Comparison of ENCODE assay signal across 11 mouse cellular contexts in the genomic region with DNA sequence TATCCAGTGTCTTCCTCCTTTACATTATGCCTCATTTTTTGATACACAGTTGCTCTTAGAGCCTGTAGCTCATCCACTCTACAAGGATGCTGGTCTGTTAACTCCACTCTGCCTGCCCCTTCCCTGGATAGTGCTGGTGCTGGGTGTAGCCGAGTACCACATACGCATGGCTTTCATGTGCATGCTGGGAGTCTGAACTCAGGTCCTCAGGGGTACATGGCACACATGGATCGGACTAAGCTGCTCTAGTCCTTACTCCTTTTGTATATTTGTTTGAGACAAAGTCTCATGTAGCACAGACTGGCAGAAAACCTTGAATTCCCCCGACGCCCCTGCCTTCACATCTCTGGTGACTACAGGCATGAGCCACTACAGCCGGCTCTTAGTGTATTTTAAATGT. TPM values are rescaled to one million over a fixed set of nuclear protein-coding genes. Genes with fewer than 3 reads are reported as not detected.
DNase-seq lines count a peak whose midpoint lies in the region; ATAC-seq and TF ChIP-seq lines count a peak whose summit lies in the region.
"Had no signal": no experiment of that assay in that cellular context is flagged by ENCODE, and none has a peak within 500 bp of the region (broad histone marks: within the 10 kb centered on the region; RNA-seq: fewer than 3 reads in every experiment).

No protein-coding gene starts in this region.

- WGBS in heart, embryonic 10.5 days: 75% methylated on average over 6 of the region's 6 CpGs
- 34% methylated on average over 6 of the region's 6 CpGs for WGBS in hindbrain, embryonic 16.5 days
- 27% methylated on average over 6 of the region's 6 CpGs for WGBS in midbrain, embryonic 16.5 days

- no peak for TF ChIP-seq CTCF in embryonic fibroblast, embryonic 13.5 days (IDR thresholded peaks at IDR 0.05; ENCODE audit: borderline replicate concordance, insufficient read depth, low read length)

- ATAC-seq in hindbrain, embryonic 16.5 days: 0 out of 2 replicates have a peak, but pooled peaks have one; percentile 3
- ATAC-seq in midbrain, embryonic 16.5 days: no peak

- peak overlapping the region; percentile 79 for H3K27ac ChIP-seq in heart, embryonic 10.5 days
- peak overlapping the region; percentile 93 for H3K27ac ChIP-seq in embryonic fibroblast, embryonic 13.5 days (ENCODE audit: insufficient read depth, low read length)
- peak overlapping the region; percentile 63 for H3K27ac ChIP-seq in hindbrain, embryonic 16.5 days (ENCODE audit: low read depth, low read length)
- H3K27ac ChIP-seq in midbrain, embryonic 16.5 days (ENCODE audit: low read length): peak overlapping the region; percentile 59

- peaks cover 25% of the 10 kb centered on the region for H3K4me1 ChIP-seq in heart, embryonic 10.5 days
- peaks cover 11% of the 10 kb centered on the region for H3K4me1 ChIP-seq in embryonic fibroblast, embryonic 13.5 days (ENCODE audit: control insufficient read depth, insufficient read depth, low read length)
- H3K4me1 ChIP-seq in hindbrain, embryonic 16.5 days (ENCODE audit: control insufficient read depth, insufficient read depth, low read depth, low read length): peaks cover 15% of the 10 kb centered on the region
- H3K4me1 ChIP-seq in midbrain, embryonic 16.5 days (ENCODE audit: control insufficient read depth, insufficient read depth, low read length): peaks cover 20% of the 10 kb centered on the region

- no peaks in the 10 kb centered on the region for H3K9me3 ChIP-seq in heart, embryonic 10.5 days
- H3K9me3 ChIP-seq in hindbrain, embryonic 16.5 days (ENCODE audit: control insufficient read depth, low read length): no peaks in the 10 kb centered on the region
- H3K9me3 ChIP-seq in midbrain, embryonic 16.5 days (replicated peaks; ENCODE audit: control insufficient read depth, low read length, poor library complexity, severe bottlenecking): no peaks in the 10 kb centered on the region
- H3K9me3 ChIP-seq: G1E had no signal

- H3K27me3 ChIP-seq in heart, embryonic 10.5 days (ENCODE audit: insufficient read depth, poor library complexity, severe bottlenecking): peaks cover 6% of the 10 kb centered on the region; the same call in 1 of the 2 replicates
- no peaks in the 10 kb centered on the region for H3K27me3 ChIP-seq in hindbrain, embryonic 16.5 days (replicated peaks; ENCODE audit: control insufficient read depth, insufficient read depth, low read length)
- no peaks in the 10 kb centered on the region for H3K27me3 ChIP-seq in midbrain, embryonic 16.5 days (ENCODE audit: control insufficient read depth, insufficient read depth, low read depth, low read length)

- no peak; the same call in 1 of the 2 replicates for TF ChIP-seq POLR2A in embryonic fibroblast, embryonic 13.5 days (IDR thresholded peaks at IDR 0.05; ENCODE audit: low read depth, low read length)

- H3K4me3 ChIP-seq in heart, embryonic 10.5 days: no peak overlapping the region
- no peak overlapping the region for H3K4me3 ChIP-seq in embryonic fibroblast, embryonic 13.5 days (ENCODE audit: insufficient read depth, low read length)
- H3K4me3 ChIP-seq in hindbrain, embryonic 16.5 days (ENCODE audit: low read length): no peak overlapping the region
- H3K4me3 ChIP-seq in midbrain, embryonic 16.5 days (ENCODE audit: low read depth, low read length): no peak overlapping the region

- peak overlapping the region; percentile 5; the same call in 1 of the 2 replicates for H3K4me2 ChIP-seq in hindbrain, embryonic 16.5 days (ENCODE audit: low read length)
- H3K4me2 ChIP-seq in midbrain, embryonic 16.5 days (ENCODE audit: low read length): no peak overlapping the region

- intact Hi-C loops in heart, postnatal 10 days (cut with DNase I): no loop called here
- intact Hi-C loops in left cerebral cortex, postnatal 14 days (cut with DNase I): no loop called here

- no peak for DNase-seq in heart, embryonic 10.5 days (ENCODE audit: low spot score)
- no peak for DNase-seq in heart, postnatal 10 days
- DNase-seq in urinary bladder, adult 18-20 months (ENCODE audit: low spot score in 2 of 2): no peak
- no peak for DNase-seq in gastrocnemius, adult 8-10 months (ENCODE audit: low spot score in 2 of 2)
- no peak for DNase-seq in left cerebral cortex, postnatal 14 days (ENCODE audit: low spot score in 2 of 2)
- DNase-seq: kidney, adult 9 months; lung, adult 18-20 months had no signal

- H3K36me3 ChIP-seq in heart, embryonic 10.5 days: no peaks in the 10 kb centered on the region
- no peaks in the 10 kb centered on the region for H3K36me3 ChIP-seq in hindbrain, embryonic 16.5 days (ENCODE audit: control insufficient read depth, insufficient read depth, low read length)
- no peaks in the 10 kb centered on the region for H3K36me3 ChIP-seq in midbrain, embryonic 16.5 days (ENCODE audit: control insufficient read depth, insufficient read depth, low read length)
- H3K36me3 ChIP-seq: G1E had no signal

- H3K9ac ChIP-seq in hindbrain, embryonic 16.5 days (ENCODE audit: low read depth, low read length): no peak overlapping the region
- no peak overlapping the region for H3K9ac ChIP-seq in midbrain, embryonic 16.5 days (ENCODE audit: low read depth, low read length)

RNA-seq across cellular contexts. Expression of a gene that starts 15.0 kb away (rescaled TPM):
- polyA plus RNA-seq in heart, embryonic 10.5 days (2016; fragmentation: Nextera tagmentation; extraction: Ambion mirVana): 3.3 and 4.5 TPM in 2 replicates
- total RNA-seq in heart, postnatal 10 days (2021): 10 to 100 TPM; 16.8 to 19.0 TPM
- polyA plus RNA-seq in embryonic fibroblast, embryonic 13.5 days (2011; ENCODE audit: insufficient read length, low read depth, missing spikeins): 34.1 and 38.3 TPM in 2 replicates
- 3.1 and 5.1 TPM in 2 replicates for polyA plus RNA-seq in hindbrain, embryonic 16.5 days (2015; fragmentation: Nextera tagmentation; extraction: Ambion mirVana)
- polyA plus RNA-seq in midbrain, embryonic 16.5 days (2015; fragmentation: Nextera tagmentation; extraction: Ambion mirVana): 6.0 and 6.7 TPM in 2 replicates
- total RNA-seq in gastrocnemius, adult 8-10 months (2022): 10 to 100 TPM; 15.6 to 20.9 (median 17.7) TPM
- total RNA-seq in left cerebral cortex, postnatal 14 days (2021): 10 to 100 TPM; 40.6 to 43.4 TPM
